Mouse (Mus musculus) small intestine, adult 2 months (tissue): ENCODE data around the gene Gm12216. TPM values are rescaled to one million over a fixed set of nuclear protein-coding genes. Genes with fewer than 3 reads are reported as not detected.

Experiments
- H3K27ac ChIP-seq: fragments of 200-500 bp; 2 replicates; pipeline ENCODE4 v1.5.1; 2012; ENCODE audit warnings: low read depth, low read length, control low read depth, inconsistent platforms; ENCODE audit not compliant: insufficient read depth
- H3K27me3 ChIP-seq: fragments of 200-500 bp; 2 replicates; pipeline ENCODE4 v1.6.1; 2012; ENCODE audit warnings: mild to moderate bottlenecking, moderate library complexity, low read length, inconsistent platforms; ENCODE audit not compliant: control insufficient read depth, insufficient read depth
- H3K36me3 ChIP-seq: fragments of 200-500 bp; 2 replicates; pipeline ENCODE4 v1.6.1; 2012; ENCODE audit warnings: mild to moderate bottlenecking, low read length, control low read depth, inconsistent platforms; ENCODE audit not compliant: control insufficient read depth, insufficient read depth
- H3K4me1 ChIP-seq: fragments of 200-500 bp; 2 replicates; pipeline ENCODE4 v1.6.1; 2012; ENCODE audit warnings: low read length, inconsistent platforms, mixed read lengths; ENCODE audit not compliant: control insufficient read depth, insufficient read depth, insufficient read length
- H3K4me3 ChIP-seq: fragments of 200-500 bp; 2 replicates; pipeline ENCODE4 v1.5.1; 2012; ENCODE audit warnings: low read depth, mild to moderate bottlenecking, control low read depth, inconsistent platforms, low read length, moderate library complexity
- CTCF ChIP-seq: fragments of 200-500 bp; IDR thresholded peaks from 2 replicates; pipeline ENCODE4 v1.5.1; 2012; ENCODE audit warnings: low read depth, mild to moderate bottlenecking, control low read depth, inconsistent platforms, low read length, moderate library complexity, mixed read lengths; ENCODE audit not compliant: insufficient replicate concordance, insufficient read length; ENCODE audit errors: extremely low read depth
- POLR2A ChIP-seq: fragments of 200-500 bp; IDR thresholded peaks from 2 replicates; pipeline ENCODE4 v1.6.1; 2012; ENCODE audit warnings: low read depth, mild to moderate bottlenecking, control low read depth, inconsistent platforms, low read length, moderate library complexity
- WGBS: fragments of 180-500 bp; shearing (Covaris S2); methylation state at CpG from one replicate; pipeline ENCODE4 v1.1.7; 2018; 5-methylcytosine and 5-hydroxymethylcytosine counted together
- polyA plus RNA-seq: library from polyadenylated mRNA; depleted of rRNA; stranded (reverse); fragments of >200 nt; gene quantifications from 2 replicates; pipeline ENCODE4 v1.2.3, GENCODE M21; 2012

The Gm12216 gene
- polyA plus RNA-seq, 1 experiment: 12.4 TPM

DNA sequence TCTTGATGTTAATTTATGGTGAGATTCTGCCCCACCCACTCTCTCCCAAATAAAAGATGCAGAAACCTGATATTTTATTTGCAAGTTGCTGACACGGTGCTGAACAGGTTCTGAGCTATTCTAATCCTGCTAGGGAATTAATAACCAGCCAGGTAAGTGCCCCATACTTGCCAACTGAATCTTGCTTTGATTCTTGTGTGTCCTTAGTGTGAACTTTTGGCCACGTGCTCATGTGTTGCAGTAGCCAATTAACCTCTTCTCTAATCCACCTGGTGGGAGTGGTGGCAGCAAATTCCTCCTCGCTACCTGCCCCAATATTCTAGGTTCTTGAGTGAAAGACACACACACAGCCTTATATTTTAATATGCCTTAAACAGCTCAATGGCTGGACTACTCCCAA is 39.9 kb upstream of the Gm12216 start:
- WGBS: 32% methylated on average over 3 of the region's 3 CpGs
- Histone ChIP-seq H3K27me3 (no peaks in the 10 kb centered on the region), H3K36me3 (no peaks in the 10 kb centered on the region), H3K27ac (no peak overlapping the region), H3K4me3 (no peak overlapping the region), H3K4me1 (peaks cover 16% of the 10 kb centered on the region)
- no peak for TF ChIP-seq POLR2A
- no peak for TF ChIP-seq CTCF

DNA sequence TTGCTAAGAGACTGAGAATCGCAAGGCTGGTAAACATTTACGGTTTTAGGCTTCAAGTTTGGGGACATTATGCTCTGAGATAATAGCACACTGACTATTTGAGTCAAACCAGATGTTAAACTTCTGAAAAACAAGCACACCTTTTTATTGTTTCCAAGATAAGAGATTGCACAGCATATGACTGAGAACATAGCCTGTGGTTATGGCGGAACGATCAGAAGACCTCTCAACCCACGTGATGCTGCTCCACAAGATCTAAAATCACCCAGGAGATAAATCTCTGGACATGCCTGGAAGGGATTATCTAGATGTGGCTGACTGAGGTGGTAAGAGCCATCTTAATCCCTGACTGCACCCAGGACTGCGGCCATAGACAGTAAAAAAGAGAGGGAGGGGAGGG is 37.9 kb upstream of the Gm12216 start:
- TF ChIP-seq POLR2A: no peak
- Histone ChIP-seq H3K4me1 (peaks cover 4% of the 10 kb centered on the region; the same call in 1 of the 2 replicates), H3K27me3 (no peaks in the 10 kb centered on the region), H3K36me3 (no peaks in the 10 kb centered on the region), H3K4me3 (no peak overlapping the region), H3K27ac (peak overlapping the region; percentile 49)
- WGBS: 31% methylated on average over 6 of the region's 6 CpGs

DNA sequence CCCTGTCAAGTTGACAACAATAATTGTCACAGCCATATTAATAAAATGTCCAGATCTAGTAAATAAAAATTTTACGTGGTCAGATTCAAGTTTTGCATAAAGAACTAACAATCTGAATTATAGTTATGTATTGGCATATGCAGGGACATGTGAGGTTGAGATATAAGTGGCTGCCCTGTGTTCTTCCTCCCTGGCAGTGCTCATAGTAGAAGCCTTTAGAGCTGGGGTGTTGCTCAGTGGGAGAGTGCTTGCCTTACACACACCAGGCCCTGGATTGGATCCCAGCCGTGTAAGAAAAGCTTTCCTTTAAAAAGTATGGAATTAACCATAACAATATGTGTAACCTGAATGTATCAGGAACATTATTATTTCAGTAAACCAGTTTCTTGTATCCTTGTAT is 34.4 kb upstream of the Gm12216 start:
- Histone ChIP-seq H3K4me1 (peaks cover 8% of the 10 kb centered on the region; the same call in 1 of the 2 replicates), H3K27me3 (no peaks in the 10 kb centered on the region), H3K36me3 (no peaks in the 10 kb centered on the region), H3K27ac (peak overlapping the region; percentile 73), H3K4me3 (no peak overlapping the region)
- WGBS: 42% methylated on average over 2 of the region's 2 CpGs
- TF ChIP-seq CTCF (no peak), POLR2A (no peak)

DNA sequence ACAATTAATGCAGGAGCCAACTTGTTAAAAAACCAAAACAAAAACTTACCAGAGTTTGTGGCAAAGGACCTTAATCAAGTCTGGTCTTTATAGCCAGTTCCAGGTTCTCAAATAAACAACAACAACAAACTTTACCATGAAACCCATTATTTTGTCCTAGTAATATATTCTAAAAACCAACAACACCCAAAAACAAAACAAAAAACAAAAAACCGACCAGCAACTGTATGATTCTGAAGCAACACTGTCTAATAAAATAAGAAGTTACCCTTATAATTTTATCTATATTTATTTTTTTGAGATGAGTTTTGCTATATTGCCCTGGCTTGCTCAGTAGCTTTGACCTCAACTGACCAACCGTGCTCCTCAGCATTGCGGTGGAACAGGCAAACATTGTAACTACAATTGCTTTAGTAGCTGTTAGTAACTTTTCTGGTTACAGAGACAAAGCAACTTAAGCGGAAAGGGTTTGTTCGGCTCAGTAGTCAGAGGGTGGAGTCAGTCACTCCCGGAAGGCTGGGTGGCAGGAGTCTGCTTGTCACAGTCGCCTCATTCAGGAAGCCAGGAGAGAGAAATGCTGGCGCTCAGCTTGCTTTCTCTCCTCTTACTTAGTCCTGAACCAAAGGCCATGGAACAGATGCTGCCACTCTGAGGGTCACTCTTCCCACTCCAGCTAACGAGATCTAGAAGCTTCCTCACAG is 33.8 kb upstream of the Gm12216 start:
- Histone ChIP-seq H3K4me1 (peaks cover 11% of the 10 kb centered on the region; the same call in 1 of the 2 replicates), H3K27ac (peak overlapping the region; percentile 73), H3K4me3 (no peak overlapping the region), H3K36me3 (no peaks in the 10 kb centered on the region), H3K27me3 (no peaks in the 10 kb centered on the region)
- TF ChIP-seq POLR2A (peak; percentile 82; the same call in 1 of the 2 replicates), CTCF (no peak)
- 12% methylated on average over 9 of the region's 9 CpGs for WGBS

DNA sequence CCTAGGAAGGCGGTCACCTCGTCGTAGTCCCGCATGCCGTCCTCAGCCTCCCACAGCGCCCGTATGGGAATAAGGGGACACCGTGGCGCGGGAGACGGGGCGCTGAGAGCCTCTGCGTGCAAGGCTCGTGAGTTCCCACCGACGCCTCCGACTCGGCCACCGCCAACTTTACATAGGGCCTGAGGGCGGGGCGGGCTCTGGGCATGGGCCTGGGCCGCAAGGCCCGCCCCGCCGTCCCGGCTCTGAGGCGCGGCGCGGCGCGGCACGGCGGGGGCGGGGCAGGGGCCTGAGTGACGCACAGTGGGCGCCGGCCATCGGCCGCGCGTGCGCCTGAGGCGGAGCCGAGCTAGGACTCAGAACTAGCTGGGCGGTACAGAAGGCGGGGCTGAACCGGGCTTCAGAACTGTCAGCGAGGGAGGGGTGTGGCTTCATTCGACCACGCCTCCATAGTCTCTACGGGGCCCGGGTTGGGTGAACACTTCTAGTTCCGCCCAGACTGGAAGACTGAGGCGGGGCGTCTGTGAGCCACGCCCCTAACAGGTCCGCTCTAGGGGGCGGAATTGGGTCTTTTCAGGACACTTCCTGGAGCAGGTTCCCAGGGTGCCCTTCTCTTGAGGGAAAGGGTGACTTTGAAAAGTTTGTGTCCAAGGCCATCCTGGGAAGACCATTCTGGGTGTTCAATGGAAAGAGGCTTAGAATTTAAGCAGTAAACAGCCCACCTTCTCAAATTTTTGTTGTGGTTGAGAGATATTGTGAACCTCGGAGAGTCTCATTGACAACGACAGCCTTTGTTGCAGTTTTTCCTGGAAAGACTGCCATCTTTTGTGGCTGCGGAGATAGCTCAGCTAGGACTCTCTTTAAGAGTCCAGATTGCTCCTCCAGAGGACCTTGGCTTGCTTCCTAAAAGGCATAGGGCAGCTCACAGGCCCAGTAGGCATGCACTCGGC is 32.7 kb upstream of the Gm12216 start, which contains the start of gene Slc22a5:
Gene Slc22a5, minus strand, starts transcription at position 156 of the 947 bp plus-strand sequence.
- Histone ChIP-seq H3K27me3 (no peaks in the 10 kb centered on the region), H3K4me3 (peak within 1 kb of the TSS; percentile 61), H3K36me3 (peaks cover 4% of the 10 kb centered on the region; the same call in 1 of the 2 replicates), H3K27ac (peak within 1 kb of the TSS; percentile 99), H3K4me1 (peaks cover 10% of the 10 kb centered on the region; the same call in 1 of the 2 replicates)
- 1% methylated on average over 62 of the region's 63 CpGs for WGBS
- TF ChIP-seq POLR2A (peak; percentile 97), CTCF (no peak)

DNA sequence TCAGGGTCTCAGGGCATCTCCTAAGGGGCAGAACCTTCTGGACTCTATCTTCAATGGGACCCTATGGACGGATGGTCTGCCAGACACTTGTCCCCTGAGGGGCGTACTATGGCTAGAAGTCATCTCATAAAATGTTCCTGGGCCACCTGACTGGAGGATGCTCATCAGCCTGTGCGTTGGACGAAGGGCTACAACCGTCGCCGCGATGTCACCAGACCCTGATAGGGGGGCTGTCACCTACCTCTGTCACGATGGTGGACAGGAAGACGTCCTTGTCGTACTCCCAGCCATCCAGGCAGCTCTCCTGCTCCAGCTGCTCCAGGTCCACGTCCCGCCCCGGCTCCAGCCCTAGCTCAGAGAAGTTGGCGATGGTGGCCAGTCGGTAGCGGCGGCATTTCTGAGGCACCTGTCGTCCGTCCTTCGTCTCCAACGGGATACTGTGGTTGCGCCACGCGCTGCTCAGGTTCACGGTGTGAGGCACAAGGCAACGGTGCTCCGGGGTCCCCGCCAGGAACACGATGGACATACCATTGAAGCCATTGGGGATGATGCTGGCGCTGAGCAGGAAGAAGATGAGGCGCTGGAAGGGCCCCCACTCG is 31.9 kb upstream of the Gm12216 start:
- H3K27me3 ChIP-seq: no peaks in the 10 kb centered on the region
- H3K36me3 ChIP-seq: peaks cover 9% of the 10 kb centered on the region
- H3K27ac ChIP-seq: peak overlapping the region; percentile 20
- H3K4me1 ChIP-seq: peaks cover 9% of the 10 kb centered on the region; the same call in 1 of the 2 replicates
- TF ChIP-seq CTCF: no peak
- TF ChIP-seq POLR2A: no peak
- peak overlapping the region; percentile 61 for H3K4me3 ChIP-seq
- WGBS: 1% methylated on average over 33 of the region's 33 CpGs

DNA sequence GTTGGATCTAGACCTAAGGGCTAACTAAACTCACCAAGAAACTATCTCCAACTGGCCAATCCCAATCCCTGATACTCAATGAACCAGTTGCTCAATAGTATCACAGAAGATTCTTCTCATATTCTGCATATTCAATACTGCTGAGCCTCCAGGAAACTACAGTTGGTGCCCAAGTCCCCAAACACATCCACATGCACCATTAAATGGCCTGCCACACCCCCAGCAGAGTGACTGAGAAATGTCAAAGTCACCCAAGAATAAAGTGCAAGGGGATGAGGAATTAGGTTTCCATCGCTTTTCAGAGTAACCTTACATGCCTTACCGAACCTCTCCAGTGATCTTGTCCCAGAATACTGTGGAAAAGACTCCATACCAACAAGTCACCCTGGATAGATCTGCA is 31.2 kb upstream of the Gm12216 start:
- Histone ChIP-seq H3K4me1 (peaks cover 9% of the 10 kb centered on the region; the same call in 1 of the 2 replicates), H3K27ac (no peak overlapping the region), H3K36me3 (peaks cover 9% of the 10 kb centered on the region), H3K27me3 (no peaks in the 10 kb centered on the region), H3K4me3 (no peak overlapping the region; the same call in 1 of the 2 replicates)
- 74% methylated on average over 2 of the region's 2 CpGs for WGBS
- TF ChIP-seq CTCF (no peak), POLR2A (no peak)
